Mouse (Mus musculus): ENCODE data around the gene B230118H07Rik.

DNA sequence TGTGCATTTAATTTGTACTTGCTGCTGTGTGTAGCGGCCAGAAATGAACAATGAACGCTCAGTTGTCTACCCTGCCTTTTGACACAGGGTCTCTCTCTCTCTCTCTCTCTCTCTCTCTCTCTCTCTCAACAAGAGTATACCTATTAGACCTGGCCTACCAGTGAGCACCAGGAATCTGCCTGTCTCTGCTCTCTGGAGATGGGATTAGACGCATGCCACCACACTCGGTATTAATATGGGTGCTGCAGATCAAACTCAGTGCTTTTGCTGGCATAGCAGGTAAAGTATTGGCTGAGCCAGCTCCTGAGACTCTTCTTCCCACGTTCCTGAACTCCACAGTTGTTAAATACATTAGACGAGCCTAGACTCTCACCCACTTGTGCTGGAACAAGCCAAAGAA is 100.5 kb downstream of the B230118H07Rik start:
- TF ChIP-seq CTCF (IDR thresholded peaks at IDR 0.05; ENCODE audit: insufficient read depth, low read depth, low read length) (no peak), POLR2A (IDR thresholded peaks at IDR 0.05; ENCODE audit: insufficient read depth, low read depth, low read length) (no peak)
